Mouse (Mus musculus) forebrain, embryonic 16.5 days (tissue): ENCODE results near the gene Ldah. TPM values are rescaled to one million over a fixed set of nuclear protein-coding genes. Genes with fewer than 3 reads are reported as not detected.
A peak's percentile ranks its signal among the peaks of the same experiment; 100 is the strongest.

Source experiments
- ATAC-seq: fragments of 200-750 bp; cut with Nextera tagmentation; 2 replicates; pipeline ENCODE4 v1.8.0; 2017; ENCODE audit warnings: mild to moderate bottlenecking, moderate library complexity
- H3K27ac ChIP-seq: fragments of 300-500 bp; sonication (generic); 2 replicates; pipeline ENCODE4 v1.5.1; 2014; ENCODE audit warnings: low read length, control low read depth
- H3K27me3 ChIP-seq: fragments of 300-500 bp; sonication (generic); replicated peaks from 2 replicates; pipeline ENCODE4 v1.6.1; 2014; ENCODE audit warnings: low read length; ENCODE audit not compliant: control insufficient read depth, insufficient read depth
- H3K36me3 ChIP-seq: fragments of 300-500 bp; sonication (generic); 2 replicates; pipeline ENCODE4 v1.6.1; 2014; ENCODE audit not compliant: control insufficient read depth, insufficient read depth
- H3K4me1 ChIP-seq: fragments of 300-500 bp; sonication (generic); replicated peaks from 2 replicates; pipeline ENCODE4 v1.6.1; 2014; ENCODE audit warnings: low read length; ENCODE audit not compliant: control insufficient read depth, insufficient read depth
- H3K4me2 ChIP-seq: fragments of 300-500 bp; sonication (generic); 2 replicates; pipeline ENCODE4 v1.6.1; 2014; ENCODE audit warnings: mild to moderate bottlenecking, low read length, control low read depth
- H3K4me3 ChIP-seq: fragments of 300-500 bp; sonication (generic); replicated peaks from 2 replicates; pipeline ENCODE4 v1.5.1; 2014; ENCODE audit warnings: mild to moderate bottlenecking, low read length, control low read depth
- H3K9ac ChIP-seq: fragments of 300-500 bp; sonication (generic); replicated peaks from 2 replicates; pipeline ENCODE4 v1.6.1; 2014; ENCODE audit warnings: low read depth, low read length, control low read depth
- H3K9me3 ChIP-seq: fragments of 300-500 bp; sonication (generic); 2 replicates; pipeline ENCODE4 v1.6.1; 2016; ENCODE audit warnings: low read length; ENCODE audit not compliant: control insufficient read depth
- WGBS: fragments of 180-500 bp; shearing (Covaris S2); extraction: QIAGEN DNeasy Blood & Tissue Kit; methylation state at CpG from one replicate; pipeline ENCODE4 v1.1.7; 2014; 5-methylcytosine and 5-hydroxymethylcytosine counted together
- polyA plus RNA-seq: library from polyadenylated mRNA; unstranded; fragments of >200 nt; fragmentation: Nextera tagmentation; extraction: Ambion mirVana; gene quantifications from 2 replicates; pipeline ENCODE4 v1.2.1, GENCODE M21; 2015

Ldah gene
- polyA plus RNA-seq, 1 experiment from 2014 or later = 89.2 TPM

DNA sequence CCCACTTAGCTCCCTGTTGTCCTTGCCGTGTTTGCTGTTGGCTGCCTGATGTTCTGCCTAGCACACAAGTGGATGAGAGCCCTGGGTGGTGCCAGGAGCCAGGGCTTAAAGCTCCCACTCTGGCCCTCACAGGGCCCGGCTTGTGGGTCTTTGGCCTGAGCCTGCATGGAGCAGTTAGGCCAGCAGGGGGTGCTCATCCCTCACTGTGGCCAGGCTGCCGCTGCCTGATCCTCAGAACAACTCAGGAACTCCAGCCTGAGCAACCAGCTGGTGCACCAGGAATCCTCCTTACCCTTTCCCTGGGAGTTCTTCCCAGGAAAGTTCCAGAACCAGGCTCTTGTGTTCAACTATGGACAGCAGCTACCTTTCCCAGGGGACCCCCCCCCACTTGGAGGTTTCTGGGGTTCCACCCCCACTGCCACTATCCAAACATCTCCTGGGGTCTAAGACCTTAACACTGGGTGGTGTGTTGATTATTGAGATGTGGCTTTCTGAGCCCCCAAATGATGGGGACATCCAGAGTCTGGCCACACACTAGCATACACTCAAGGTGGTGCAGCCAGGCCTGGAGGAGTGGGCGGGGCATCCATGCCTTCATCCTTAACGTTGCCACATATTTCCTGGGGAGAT lies 112.3 kb downstream of the Ldah start:
- 43% methylated on average over 5 of the region's 5 CpGs for WGBS

DNA sequence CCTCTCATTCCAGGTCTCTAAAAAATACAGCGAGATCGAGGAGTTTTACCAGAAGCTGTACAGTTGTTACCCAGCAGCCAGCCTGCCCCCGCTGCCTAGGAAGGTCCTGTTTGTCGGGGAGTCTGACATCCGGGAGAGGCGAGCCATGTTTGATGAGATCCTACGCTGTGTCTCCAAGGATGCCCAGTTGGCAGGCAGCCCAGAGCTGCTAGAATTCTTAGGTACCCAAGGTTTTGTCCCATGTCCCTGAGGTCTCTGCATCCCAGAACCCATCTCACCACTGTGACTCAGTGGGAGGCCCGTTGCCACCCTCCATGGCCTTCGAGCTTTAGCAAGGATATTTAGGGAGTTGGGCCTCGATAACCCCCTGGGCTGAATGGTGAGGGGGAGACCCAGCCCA lies 113.6 kb downstream of the Ldah start:
- Histone ChIP-seq H3K4me3 (no peak overlapping the region), H3K27ac (no peak overlapping the region), H3K9ac (no peak overlapping the region), H3K9me3 (no peaks in the 10 kb centered on the region), H3K36me3 (0 out of 2 replicates have a peak, but pooled peaks cover 4% of the 10 kb centered on the region), H3K4me2 (no peak overlapping the region), H3K27me3 (no peaks in the 10 kb centered on the region), H3K4me1 (0 out of 2 replicates have a peak, but pooled peaks cover 2% of the 10 kb centered on the region)
- ATAC-seq = no peak
- 81% methylated on average over 10 of the region's 10 CpGs for WGBS

More for the DNA sequence above, 112.3 kb downstream of the Ldah start:
- Histone ChIP-seq H3K4me3 (no peak overlapping the region), H3K27ac (no peak overlapping the region), H3K9me3 (no peaks in the 10 kb centered on the region), H3K9ac (no peak overlapping the region), H3K4me2 (no peak overlapping the region), H3K36me3 (0 out of 2 replicates have a peak, but pooled peaks cover 4% of the 10 kb centered on the region), H3K27me3 (no peaks in the 10 kb centered on the region), H3K4me1 (no peaks in the 10 kb centered on the region)
- ATAC-seq = peak; percentile 49

DNA sequence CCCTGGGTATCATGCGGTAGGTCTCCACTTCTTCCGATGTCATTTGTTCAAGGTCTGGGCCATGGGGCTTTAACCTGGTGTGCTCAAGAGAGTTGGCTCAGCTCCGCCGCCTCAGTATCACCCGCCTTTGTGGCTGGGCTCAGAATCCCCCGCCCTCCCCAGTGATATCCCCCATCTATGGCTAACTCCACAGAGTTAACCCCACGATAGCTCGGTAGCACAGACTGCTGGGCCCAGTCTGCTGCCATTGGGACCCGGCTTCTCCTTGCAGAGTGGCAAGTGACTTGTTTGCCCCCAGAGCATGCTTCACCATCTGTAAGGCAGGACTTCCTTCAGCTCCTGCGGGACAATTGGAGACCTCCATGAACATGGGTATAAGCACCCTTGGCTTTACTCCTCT lies 116.2 kb downstream of the Ldah start:
- no peak overlapping the region for H3K27ac ChIP-seq
- ATAC-seq = no peak
- no peaks in the 10 kb centered on the region for H3K9me3 ChIP-seq
- H3K36me3 ChIP-seq = 0 out of 2 replicates have a peak, but pooled peaks cover 4% of the 10 kb centered on the region
- H3K4me3 ChIP-seq = no peak overlapping the region
- peaks cover 17% of the 10 kb centered on the region for H3K4me1 ChIP-seq
- no peak overlapping the region for H3K9ac ChIP-seq
- no peak overlapping the region for H3K4me2 ChIP-seq
- no peaks in the 10 kb centered on the region for H3K27me3 ChIP-seq
- 90% methylated on average over 10 of the region's 10 CpGs for WGBS

DNA sequence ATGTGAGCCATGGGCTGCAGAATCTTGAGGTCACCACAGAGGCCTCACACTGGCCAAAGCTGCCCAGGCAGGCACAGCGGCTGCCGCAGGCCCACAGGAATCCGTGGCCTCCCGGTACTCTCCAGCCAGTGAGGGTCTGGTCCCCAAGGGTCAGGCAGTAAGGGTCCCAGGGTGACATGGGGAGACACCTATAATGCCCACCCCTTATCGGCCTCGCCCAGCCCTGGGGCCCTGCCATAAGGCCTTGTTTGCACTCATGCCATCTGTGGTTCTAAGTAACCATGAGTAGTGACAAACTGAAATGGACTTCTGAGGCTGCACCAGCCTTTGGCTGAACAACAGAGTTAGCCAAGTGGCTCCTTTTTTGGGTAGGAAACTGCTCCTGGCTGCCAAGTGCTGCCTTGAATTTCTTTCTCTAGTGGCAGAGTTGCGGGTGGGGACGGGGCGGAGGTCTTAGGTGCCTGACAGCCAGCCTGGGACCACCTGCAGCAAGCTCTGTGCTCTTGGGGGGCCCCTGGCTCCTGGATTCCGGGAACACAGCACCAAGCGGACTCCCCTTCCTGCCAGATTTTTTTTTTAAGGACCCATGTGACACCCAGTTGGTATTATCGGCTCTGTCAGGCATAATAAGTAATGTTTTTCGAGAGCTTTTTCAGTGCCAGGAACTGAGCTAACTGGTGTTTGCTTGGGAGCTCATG lies 117.5 kb downstream of the Ldah start:
- peaks cover 17% of the 10 kb centered on the region for H3K4me1 ChIP-seq

DNA sequence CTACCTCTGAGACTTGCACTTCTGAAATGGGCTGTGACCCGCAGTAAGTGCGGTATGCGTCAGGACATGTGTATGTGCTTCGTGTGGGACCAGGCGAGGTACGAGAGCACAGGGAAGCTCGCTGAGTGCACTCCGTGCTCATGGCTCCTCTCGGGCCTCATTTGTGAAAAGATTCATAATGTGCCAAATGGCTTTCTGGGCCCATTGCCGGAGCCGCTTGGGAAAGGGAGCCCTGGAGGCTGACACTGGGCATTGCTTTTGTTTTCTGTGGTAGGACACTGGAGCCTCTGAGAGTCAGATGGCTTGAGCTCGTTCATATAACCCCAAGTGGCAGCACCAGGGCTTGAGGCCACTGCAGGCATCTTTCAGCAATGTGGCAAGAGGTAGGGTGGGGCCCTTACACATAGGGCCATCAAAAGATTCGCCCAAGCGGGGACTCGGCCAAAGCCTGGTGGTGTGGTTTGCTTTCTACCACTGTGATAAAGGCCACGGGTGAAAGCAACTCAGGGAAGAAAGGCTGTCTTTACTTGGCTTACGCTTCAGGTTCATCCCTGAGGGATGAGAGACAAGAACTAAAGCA lies 118.1 kb downstream of the Ldah start:
- H3K4me1 ChIP-seq = peaks cover 17% of the 10 kb centered on the region
- no peak overlapping the region for H3K4me2 ChIP-seq
- no peak overlapping the region for H3K9ac ChIP-seq
- H3K27me3 ChIP-seq = no peaks in the 10 kb centered on the region
- WGBS = 92% methylated on average over 17 of the region's 17 CpGs
- ATAC-seq = peak; percentile 1; the same call in 1 of the 2 replicates
- H3K36me3 ChIP-seq = peaks cover 7% of the 10 kb centered on the region; the same call in 1 of the 2 replicates
- H3K27ac ChIP-seq = no peak overlapping the region
- H3K4me3 ChIP-seq = no peak overlapping the region
- H3K9me3 ChIP-seq = no peaks in the 10 kb centered on the region

More for the DNA sequence above, 117.5 kb downstream of the Ldah start:
- Histone ChIP-seq H3K9ac (no peak overlapping the region), H3K36me3 (peaks cover 7% of the 10 kb centered on the region; the same call in 1 of the 2 replicates), H3K27me3 (no peaks in the 10 kb centered on the region), H3K27ac (no peak overlapping the region), H3K4me3 (no peak overlapping the region), H3K9me3 (no peaks in the 10 kb centered on the region), H3K4me2 (no peak overlapping the region)
- ATAC-seq = no peak
- WGBS = 87% methylated on average over 13 of the region's 13 CpGs

DNA sequence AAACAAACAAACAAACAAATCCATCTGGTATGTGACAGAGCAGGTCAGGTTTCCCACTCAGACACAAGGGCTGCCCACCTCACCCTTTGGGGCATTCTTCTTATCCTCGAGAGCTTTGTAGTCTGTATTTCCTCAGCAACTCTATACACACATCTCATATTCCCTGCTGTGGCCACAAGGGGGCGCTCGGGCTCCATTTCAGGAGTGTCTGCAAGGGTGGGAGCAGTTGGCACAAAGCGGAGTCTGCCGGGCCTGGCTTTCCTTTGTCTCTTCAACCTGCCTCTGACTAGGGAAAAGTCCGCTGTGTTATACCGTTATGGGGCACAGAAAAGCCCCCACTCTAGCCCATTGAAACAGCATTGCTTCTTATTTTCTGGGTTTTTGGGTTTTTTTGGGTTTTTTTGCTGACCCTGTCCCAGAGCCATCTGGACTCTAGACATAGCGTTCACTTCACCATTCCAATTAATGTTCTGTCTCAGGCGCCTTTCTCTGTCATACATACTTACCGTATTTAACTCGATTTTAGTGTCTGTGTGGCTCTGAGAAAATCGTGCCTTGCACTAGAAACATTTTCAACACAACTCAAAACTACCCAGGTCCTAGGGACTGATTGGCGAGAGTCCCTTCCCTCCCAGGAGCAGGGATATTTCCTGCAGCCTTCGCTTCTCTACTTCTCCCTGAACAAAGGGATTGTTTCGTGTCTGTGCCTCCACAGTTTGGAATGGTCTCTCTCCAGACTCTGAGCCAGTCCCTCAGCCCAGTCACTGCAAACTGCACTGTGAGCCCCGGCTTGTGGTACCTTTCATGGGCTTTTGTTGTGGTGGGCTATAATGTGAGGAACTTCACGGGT lies 119.1 kb downstream of the Ldah start:
- Histone ChIP-seq H3K36me3 (peaks cover 3% of the 10 kb centered on the region; the same call in 1 of the 2 replicates), H3K9me3 (no peaks in the 10 kb centered on the region), H3K27ac (peak overlapping the region; percentile 78), H3K9ac (peak overlapping the region; percentile 45), H3K4me2 (peak overlapping the region; percentile 5; the same call in 1 of the 2 replicates), H3K4me3 (no peak overlapping the region), H3K27me3 (no peaks in the 10 kb centered on the region), H3K4me1 (peaks cover 25% of the 10 kb centered on the region)
- peak; percentile 95 for ATAC-seq
- 12% methylated on average over 17 of the region's 17 CpGs for WGBS

DNA sequence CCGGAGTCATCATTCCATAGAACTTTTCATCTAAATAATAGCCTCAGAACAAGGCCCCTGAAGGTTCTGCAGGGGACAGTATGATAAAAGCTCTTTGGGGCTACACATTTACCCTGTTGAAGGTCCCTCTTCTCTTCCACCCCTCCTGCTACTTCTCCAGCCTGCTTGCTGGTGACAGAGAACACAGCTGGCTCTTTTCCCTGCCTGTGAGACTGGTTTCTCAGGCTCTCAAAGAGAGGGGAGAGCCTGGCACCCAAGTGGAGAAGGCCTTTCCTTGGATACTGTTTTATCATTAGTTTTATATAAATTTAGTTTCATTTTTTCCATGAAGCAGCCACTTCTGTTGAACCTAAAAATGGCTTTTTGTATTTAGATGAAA lies 119.8 kb downstream of the Ldah start:
- Histone ChIP-seq H3K9ac (peak overlapping the region; percentile 45), H3K4me1 (peaks cover 28% of the 10 kb centered on the region), H3K27ac (peak overlapping the region; percentile 78), H3K4me3 (no peak overlapping the region), H3K27me3 (no peaks in the 10 kb centered on the region), H3K36me3 (peaks cover 3% of the 10 kb centered on the region; the same call in 1 of the 2 replicates), H3K9me3 (no peaks in the 10 kb centered on the region), H3K4me2 (no peak overlapping the region)
- 65% methylated on average over 1 of the region's 1 CpGs for WGBS
- no peak for ATAC-seq

DNA sequence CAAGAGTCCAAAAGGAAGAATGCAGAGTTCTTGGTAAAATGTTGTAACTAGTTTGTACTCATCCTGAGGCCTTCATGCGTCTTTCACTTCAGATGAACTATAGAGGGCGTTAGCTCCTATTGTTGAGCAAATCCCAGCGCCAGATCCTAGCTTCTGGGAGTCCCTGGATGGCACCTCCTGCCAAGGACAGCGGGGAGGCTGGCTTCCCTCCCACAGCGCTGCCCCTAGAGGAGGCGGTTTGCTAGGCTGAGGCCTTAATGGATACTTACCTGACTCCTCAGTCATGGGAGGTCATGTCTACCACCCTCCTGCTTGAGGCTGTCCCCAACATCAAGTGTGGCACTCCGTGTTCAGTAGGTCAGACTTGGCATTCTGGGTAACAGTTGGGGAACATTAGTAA lies 121.3 kb downstream of the Ldah start:
- Histone ChIP-seq H3K9me3 (no peaks in the 10 kb centered on the region), H3K4me1 (peaks cover 28% of the 10 kb centered on the region), H3K27ac (no peak overlapping the region), H3K36me3 (peaks cover 3% of the 10 kb centered on the region; the same call in 1 of the 2 replicates), H3K4me3 (no peak overlapping the region), H3K27me3 (no peaks in the 10 kb centered on the region), H3K4me2 (no peak overlapping the region), H3K9ac (no peak overlapping the region)
- 91% methylated on average over 7 of the region's 7 CpGs for WGBS
- ATAC-seq = no peak
